Mouse (Mus musculus): ENCODE measurements around the gene Cpeb3. TPM values are rescaled to one million over a fixed set of nuclear protein-coding genes. Genes with fewer than 3 reads are reported as not detected.

The Cpeb3 gene
- polyA plus RNA-seq, 1 experiment from 2014 or later, result 0.91 TPM

GRCm38 (mm10) chr19:37214711-37215110 is 6.3 kb upstream of the Cpeb3 start:
- Histone ChIP-seq H3K9ac (replicated peaks; ENCODE audit: low read length) (no peak overlapping the region), H3K4me3 (ENCODE audit: low read depth, low read length) (no peak overlapping the region), H3K36me3 (replicated peaks; ENCODE audit: control insufficient read depth, insufficient read depth, low read depth, low read length) (peaks cover 3% of the 10 kb centered on the region), H3K27me3 (ENCODE audit: control insufficient read depth, insufficient read depth, low read length) (no peaks in the 10 kb centered on the region), H3K9me3 (replicated peaks; ENCODE audit: control insufficient read depth, low read length) (no peaks in the 10 kb centered on the region), H3K27ac (replicated peaks; ENCODE audit: low read depth, low read length) (no peak overlapping the region), H3K4me1 (ENCODE audit: control insufficient read depth, insufficient read depth, low read length) (no peaks in the 10 kb centered on the region), H3K4me2 (ENCODE audit: low read depth, low read length) (no peak overlapping the region)
- ATAC-seq (replicated peaks; ENCODE audit: insufficient number of reproducible peaks, low FRiP score, low TSS enrichment, low read depth) (no peak), DNase-seq (ENCODE audit: low spot score) (no peak)
- WGBS, result 87% methylated on average over 2 of the region's 2 CpGs

GRCm38 (mm10) chr19:37211416-37211815 is 3.0 kb upstream of the Cpeb3 start:
- DNase-seq (ENCODE audit: low spot score) (no peak), ATAC-seq (replicated peaks; ENCODE audit: insufficient number of reproducible peaks, low FRiP score, low TSS enrichment, low read depth) (no peak)
- H3K4me3 ChIP-seq (ENCODE audit: low read depth, low read length), result no peak overlapping the region
- H3K36me3 ChIP-seq (replicated peaks; ENCODE audit: control insufficient read depth, insufficient read depth, low read depth, low read length), result no peaks in the 10 kb centered on the region; the same call in none of the 2 replicates
- H3K4me1 ChIP-seq (ENCODE audit: control insufficient read depth, insufficient read depth, low read length), result no peaks in the 10 kb centered on the region
- no peaks in the 10 kb centered on the region for H3K9me3 ChIP-seq (replicated peaks; ENCODE audit: control insufficient read depth, low read length)
- no peak overlapping the region for H3K4me2 ChIP-seq (ENCODE audit: low read depth, low read length)
- H3K9ac ChIP-seq (replicated peaks; ENCODE audit: low read length), result no peak overlapping the region
- H3K27me3 ChIP-seq (ENCODE audit: control insufficient read depth, insufficient read depth, low read length), result no peaks in the 10 kb centered on the region
- no peak overlapping the region for H3K27ac ChIP-seq (replicated peaks; ENCODE audit: low read depth, low read length)
- WGBS, result 84% methylated on average over 3 of the region's 3 CpGs

GRCm38 (mm10) chr19:37210457-37210856 is 2.1 kb upstream of the Cpeb3 start:
- Histone ChIP-seq H3K36me3 (replicated peaks; ENCODE audit: control insufficient read depth, insufficient read depth, low read depth, low read length) (no peaks in the 10 kb centered on the region; the same call in none of the 2 replicates), H3K9me3 (replicated peaks; ENCODE audit: control insufficient read depth, low read length) (no peaks in the 10 kb centered on the region), H3K4me3 (ENCODE audit: low read depth, low read length) (no peak overlapping the region), H3K27ac (replicated peaks; ENCODE audit: low read depth, low read length) (no peak overlapping the region), H3K9ac (replicated peaks; ENCODE audit: low read length) (no peak overlapping the region), H3K27me3 (ENCODE audit: control insufficient read depth, insufficient read depth, low read length) (no peaks in the 10 kb centered on the region), H3K4me2 (ENCODE audit: low read depth, low read length) (no peak overlapping the region), H3K4me1 (ENCODE audit: control insufficient read depth, insufficient read depth, low read length) (no peaks in the 10 kb centered on the region)
- no peak for ATAC-seq (replicated peaks; ENCODE audit: insufficient number of reproducible peaks, low FRiP score, low TSS enrichment, low read depth)
- WGBS, result 92% methylated on average over 4 of the region's 4 CpGs
- DNase-seq (ENCODE audit: low spot score), result no peak

- Histone ChIP-seq H3K36me3 (replicated peaks; ENCODE audit: control insufficient read depth, insufficient read depth, low read depth, low read length) (no peaks in the 10 kb centered on the region; the same call in none of the 2 replicates), H3K4me1 (ENCODE audit: control insufficient read depth, insufficient read depth, low read length) (no peaks in the 10 kb centered on the region), H3K4me3 (ENCODE audit: low read depth, low read length) (0 out of 2 replicates have a peak overlapping the region, but pooled peaks have one; percentile 7), H3K27me3 (ENCODE audit: control insufficient read depth, insufficient read depth, low read length) (no peaks in the 10 kb centered on the region), H3K9ac (replicated peaks; ENCODE audit: low read length) (no peak overlapping the region), H3K9me3 (replicated peaks; ENCODE audit: control insufficient read depth, low read length) (no peaks in the 10 kb centered on the region), H3K4me2 (ENCODE audit: low read depth, low read length) (peak overlapping the region; percentile 72; the same call in 1 of the 2 replicates), H3K27ac (replicated peaks; ENCODE audit: low read depth, low read length) (no peak overlapping the region)
- DNase-seq (ENCODE audit: low spot score) (no peak), ATAC-seq (replicated peaks; ENCODE audit: insufficient number of reproducible peaks, low FRiP score, low TSS enrichment, low read depth) (no peak)
- WGBS, result 83% methylated on average over 8 of the region's 8 CpGs
Observed at GRCm38 (mm10) chr19:37209467-37210128, 1.2 kb upstream of the Cpeb3 start.

- whole genome bisulfite sequencing, result 83% methylated on average over 7 of the region's 7 CpGs
- Histone ChIP-seq H3K9ac (replicated peaks; ENCODE audit: low read length) (no peak overlapping the region; the same call in 1 of the 2 replicates), H3K4me1 (ENCODE audit: control insufficient read depth, insufficient read depth, low read length) (no peaks in the 10 kb centered on the region), H3K27me3 (ENCODE audit: control insufficient read depth, insufficient read depth, low read length) (no peaks in the 10 kb centered on the region), H3K9me3 (replicated peaks; ENCODE audit: control insufficient read depth, low read length) (no peaks in the 10 kb centered on the region), H3K4me3 (ENCODE audit: low read depth, low read length) (peak overlapping the region; percentile 100), H3K36me3 (replicated peaks; ENCODE audit: control insufficient read depth, insufficient read depth, low read depth, low read length) (no peaks in the 10 kb centered on the region; the same call in none of the 2 replicates), H3K4me2 (ENCODE audit: low read depth, low read length) (peak overlapping the region; percentile 72), H3K27ac (replicated peaks; ENCODE audit: low read depth, low read length) (no peak overlapping the region)
- DNase-seq (ENCODE audit: low spot score) (no peak), ATAC-seq (replicated peaks; ENCODE audit: insufficient number of reproducible peaks, low FRiP score, low TSS enrichment, low read depth) (no peak)
Observed at GRCm38 (mm10) chr19:37208986-37209385, 585 bp upstream of the Cpeb3 start.

GRCm38 (mm10) chr19:37207303-37208175 is 862 bp downstream of the Cpeb3 start, which contains the start of gene March5:
Gene March5, plus strand, starts transcription at chr19:37207543.
- Histone ChIP-seq H3K4me1 (ENCODE audit: control insufficient read depth, insufficient read depth, low read length) (no peaks in the 10 kb centered on the region), H3K27me3 (ENCODE audit: control insufficient read depth, insufficient read depth, low read length) (no peaks in the 10 kb centered on the region), H3K9me3 (replicated peaks; ENCODE audit: control insufficient read depth, low read length) (no peaks in the 10 kb centered on the region), H3K4me3 (ENCODE audit: low read depth, low read length) (peak within 1 kb of the TSS; percentile 100), H3K27ac (replicated peaks; ENCODE audit: low read depth, low read length) (peak within 1 kb of the TSS; percentile 85), H3K36me3 (replicated peaks; ENCODE audit: control insufficient read depth, insufficient read depth, low read depth, low read length) (no peaks in the 10 kb centered on the region; the same call in none of the 2 replicates), H3K4me2 (ENCODE audit: low read depth, low read length) (peak within 1 kb of the TSS; percentile 72), H3K9ac (replicated peaks; ENCODE audit: low read length) (peak within 1 kb of the TSS; percentile 98)
- ATAC-seq (replicated peaks; ENCODE audit: insufficient number of reproducible peaks, low FRiP score, low TSS enrichment, low read depth), result peak; percentile 98
- peak; percentile 91 for DNase-seq (ENCODE audit: low spot score)
- under 1% methylated on average over 86 of the region's 94 CpGs for WGBS

GRCm38 (mm10) chr19:37206641-37207302 is 1.6 kb downstream of the Cpeb3 start:
- Histone ChIP-seq H3K4me1 (ENCODE audit: control insufficient read depth, insufficient read depth, low read length) (no peaks in the 10 kb centered on the region), H3K27ac (replicated peaks; ENCODE audit: low read depth, low read length) (no peak overlapping the region), H3K9me3 (replicated peaks; ENCODE audit: control insufficient read depth, low read length) (no peaks in the 10 kb centered on the region), H3K4me2 (ENCODE audit: low read depth, low read length) (peak overlapping the region; percentile 72), H3K36me3 (replicated peaks; ENCODE audit: control insufficient read depth, insufficient read depth, low read depth, low read length) (no peaks in the 10 kb centered on the region; the same call in 1 of the 2 replicates), H3K4me3 (ENCODE audit: low read depth, low read length) (peak overlapping the region; percentile 100), H3K9ac (replicated peaks; ENCODE audit: low read length) (peak overlapping the region; percentile 98), H3K27me3 (ENCODE audit: control insufficient read depth, insufficient read depth, low read length) (no peaks in the 10 kb centered on the region)
- under 1% methylated on average over 47 of the region's 47 CpGs for WGBS
- DNase-seq (ENCODE audit: low spot score) (peak; percentile 37), ATAC-seq (replicated peaks; ENCODE audit: insufficient number of reproducible peaks, low FRiP score, low TSS enrichment, low read depth) (peak; percentile 76)
